Mouse (Mus musculus) spleen, adult 2 months (tissue): ENCODE measurements around the gene Ube2d1. TPM values are rescaled to one million over a fixed set of nuclear protein-coding genes. Genes with fewer than 3 reads are reported as not detected.

Source experiments
- DNase-seq, 2 experiments: peaks; one replicate each; pipeline versions ENCODE4 v3.0.0 to v3.0.0-alpha.2; 2012 to 2021; ENCODE audit warnings: low spot score in 2 of 2, low read depth in 1 of 2
- H3K27ac ChIP-seq: fragments of 200-500 bp; 2 replicates; pipeline ENCODE4 v1.5.1; 2012; ENCODE audit warnings: low read length, inconsistent platforms; ENCODE audit not compliant: insufficient read depth
- H3K27me3 ChIP-seq: fragments of 200-500 bp; 2 replicates; pipeline ENCODE4 v1.6.1; 2012; ENCODE audit warnings: mild to moderate bottlenecking, moderate library complexity, low read length, inconsistent platforms; ENCODE audit not compliant: control insufficient read depth, insufficient read depth
- H3K36me3 ChIP-seq: fragments of 200-500 bp; 2 replicates; pipeline ENCODE4 v1.6.1; 2012; ENCODE audit warnings: mild to moderate bottlenecking, low read length, inconsistent platforms; ENCODE audit not compliant: control insufficient read depth, insufficient read depth
- H3K4me1 ChIP-seq: fragments of 200-500 bp; 2 replicates; pipeline ENCODE4 v1.6.1; 2011; ENCODE audit warnings: inconsistent platforms; ENCODE audit not compliant: control insufficient read depth, insufficient read depth, insufficient read length
- H3K4me3 ChIP-seq: fragments of 200-500 bp; 2 replicates; pipeline ENCODE4 v1.5.1; 2011; ENCODE audit warnings: mild to moderate bottlenecking, inconsistent platforms; ENCODE audit not compliant: insufficient read depth, insufficient read length; ENCODE audit errors: extremely low read depth
- CTCF ChIP-seq: fragments of 200-500 bp; IDR thresholded peaks from 2 replicates; pipeline ENCODE4 v1.5.1; 2011; ENCODE audit warnings: mild to moderate bottlenecking, inconsistent platforms; ENCODE audit not compliant: insufficient read depth, insufficient read length, insufficient replicate concordance; ENCODE audit errors: extremely low read depth
- POLR2A ChIP-seq: fragments of 200-500 bp; IDR thresholded peaks from 2 replicates; pipeline ENCODE4 v1.6.1; 2011; ENCODE audit warnings: low read depth, low read length, inconsistent platforms
- WGBS: fragments of 180-500 bp; shearing (Covaris S2); methylation state at CpG from one replicate; pipeline ENCODE4 v1.1.7; 2018; 5-methylcytosine and 5-hydroxymethylcytosine counted together
- polyA plus RNA-seq: library from polyadenylated mRNA; depleted of rRNA; stranded (reverse); fragments of >200 nt; gene quantifications from 2 replicates; pipeline ENCODE4 v1.2.3, GENCODE M21; 2012

Ube2d1 gene
- polyA plus RNA-seq, 1 experiment: 29.4 TPM

- TF ChIP-seq CTCF (0 out of 2 replicates have a peak, but pooled peaks have one; percentile 4), POLR2A (no peak)
- DNase-seq: no peak
- Histone ChIP-seq H3K27me3 (no peaks in the 10 kb centered on the region), H3K36me3 (no peaks in the 10 kb centered on the region), H3K27ac (no peak overlapping the region), H3K4me1 (peaks cover 4% of the 10 kb centered on the region; the same call in 1 of the 2 replicates), H3K4me3 (no peak overlapping the region)
- WGBS: under 1% methylated on average over 4 of the region's 4 CpGs
These were observed 6.7 kb upstream of the Ube2d1 start for GRCm38 (mm10) chr10:71291801-71292200.

GRCm38 (mm10) chr10:71291179-71291661 lies 6.2 kb upstream of the Ube2d1 start:
- Histone ChIP-seq H3K27me3 (no peaks in the 10 kb centered on the region), H3K4me1 (peaks cover 4% of the 10 kb centered on the region; the same call in 1 of the 2 replicates), H3K36me3 (no peaks in the 10 kb centered on the region), H3K4me3 (no peak overlapping the region), H3K27ac (no peak overlapping the region)
- no peak for TF ChIP-seq POLR2A
- TF ChIP-seq CTCF: no peak
- 30% methylated on average over 3 of the region's 3 CpGs for WGBS
- DNase-seq: no peak

- Histone ChIP-seq H3K4me1 (peaks cover 4% of the 10 kb centered on the region; the same call in 1 of the 2 replicates), H3K27me3 (no peaks in the 10 kb centered on the region), H3K27ac (no peak overlapping the region), H3K36me3 (no peaks in the 10 kb centered on the region; the same call in 1 of the 2 replicates), H3K4me3 (peak overlapping the region; percentile 75)
- TF ChIP-seq POLR2A: no peak
- no peak for TF ChIP-seq CTCF
- WGBS: under 1% methylated on average over 41 of the region's 41 CpGs
- no peak for DNase-seq
These were observed 444 bp downstream of the Ube2d1 start for GRCm38 (mm10) chr10:71284511-71285125.

GRCm38 (mm10) chr10:71284131-71284510 lies 941 bp downstream of the Ube2d1 start:
- H3K27ac ChIP-seq: no peak overlapping the region
- DNase-seq: no peak
- peak overlapping the region; percentile 75 for H3K4me3 ChIP-seq
- H3K4me1 ChIP-seq: peaks cover 4% of the 10 kb centered on the region; the same call in 1 of the 2 replicates
- WGBS: 47% methylated on average over 8 of the region's 8 CpGs
- no peak for TF ChIP-seq CTCF
- no peak for TF ChIP-seq POLR2A
- H3K36me3 ChIP-seq: no peaks in the 10 kb centered on the region; the same call in 1 of the 2 replicates
- no peaks in the 10 kb centered on the region for H3K27me3 ChIP-seq

GRCm38 (mm10) chr10:71273008-71273739 lies 11.9 kb downstream of the Ube2d1 start:
- no peak for DNase-seq
- TF ChIP-seq POLR2A: no peak
- no peak for TF ChIP-seq CTCF
- no peaks in the 10 kb centered on the region; the same call in 1 of the 2 replicates for H3K4me1 ChIP-seq
- H3K27ac ChIP-seq: no peak overlapping the region
- no peaks in the 10 kb centered on the region for H3K27me3 ChIP-seq
- no peaks in the 10 kb centered on the region for H3K36me3 ChIP-seq
- 88% methylated on average over 9 of the region's 9 CpGs for WGBS
- no peak overlapping the region for H3K4me3 ChIP-seq

GRCm38 (mm10) chr10:71267973-71268372 lies 17.1 kb downstream of the Ube2d1 start:
- Histone ChIP-seq H3K4me1 (no peaks in the 10 kb centered on the region; the same call in 1 of the 2 replicates), H3K4me3 (no peak overlapping the region), H3K27ac (no peak overlapping the region), H3K27me3 (no peaks in the 10 kb centered on the region), H3K36me3 (no peaks in the 10 kb centered on the region)
- no peak for DNase-seq
- WGBS: 94% methylated on average over 2 of the region's 2 CpGs
- TF ChIP-seq POLR2A: no peak
- no peak for TF ChIP-seq CTCF
